Mouse (Mus musculus): ENCODE results near the gene Lrrk1. TPM values are rescaled to one million over a fixed set of nuclear protein-coding genes. Genes with fewer than 3 reads are reported as not detected.

Gene Lrrk1
- polyA plus RNA-seq, 1 experiment from 2014 or later = 11.9 TPM

- DNase-seq (ENCODE audit: low spot score) (no peak), ATAC-seq (ENCODE audit: low read depth) (no peak)
- H3K36me3 ChIP-seq (ENCODE audit: control insufficient read depth, insufficient read depth, low read length) = no peaks in the 10 kb centered on the region
- no peak overlapping the region for H3K27ac ChIP-seq (replicated peaks; ENCODE audit: low read depth, low read length)
- H3K4me1 ChIP-seq (ENCODE audit: control insufficient read depth, insufficient read depth, low read length) = peaks cover 10% of the 10 kb centered on the region; the same call in 1 of the 2 replicates
- WGBS = 82% methylated on average over 3 of the region's 3 CpGs
- H3K4me2 ChIP-seq (ENCODE audit: low read depth, low read length) = no peak overlapping the region
- H3K9me3 ChIP-seq (ENCODE audit: control insufficient read depth, low read length) = no peaks in the 10 kb centered on the region
- H3K4me3 ChIP-seq (ENCODE audit: low read depth, low read length) = no peak overlapping the region
- no peaks in the 10 kb centered on the region for H3K27me3 ChIP-seq (replicated peaks; ENCODE audit: control insufficient read depth, insufficient read depth, low read length)
- H3K9ac ChIP-seq (ENCODE audit: low read depth, low read length) = no peak overlapping the region
Measured at GRCm38 (mm10) chr7:66373391-66373790, 14.8 kb downstream of the Lrrk1 start.

GRCm38 (mm10) chr7:66370970-66371369 lies 17.2 kb downstream of the Lrrk1 start:
- Histone ChIP-seq H3K4me3 (ENCODE audit: low read depth, low read length) (no peak overlapping the region), H3K9me3 (ENCODE audit: control insufficient read depth, low read length) (no peaks in the 10 kb centered on the region), H3K9ac (ENCODE audit: low read depth, low read length) (no peak overlapping the region), H3K27ac (replicated peaks; ENCODE audit: low read depth, low read length) (no peak overlapping the region), H3K4me1 (ENCODE audit: control insufficient read depth, insufficient read depth, low read length) (peaks cover 12% of the 10 kb centered on the region; the same call in 1 of the 2 replicates), H3K27me3 (replicated peaks; ENCODE audit: control insufficient read depth, insufficient read depth, low read length) (no peaks in the 10 kb centered on the region), H3K36me3 (ENCODE audit: control insufficient read depth, insufficient read depth, low read length) (no peaks in the 10 kb centered on the region), H3K4me2 (ENCODE audit: low read depth, low read length) (no peak overlapping the region)
- no peak for DNase-seq (ENCODE audit: low spot score)
- ATAC-seq (ENCODE audit: low read depth) = no peak
- 80% methylated on average over 6 of the region's 6 CpGs for WGBS

- no peak for ATAC-seq (ENCODE audit: low read depth)
- H3K27ac ChIP-seq (replicated peaks; ENCODE audit: low read depth, low read length) = peak overlapping the region; percentile 55
- peaks cover 13% of the 10 kb centered on the region; the same call in 1 of the 2 replicates for H3K4me1 ChIP-seq (ENCODE audit: control insufficient read depth, insufficient read depth, low read length)
- no peak overlapping the region for H3K4me3 ChIP-seq (ENCODE audit: low read depth, low read length)
- no peaks in the 10 kb centered on the region for H3K27me3 ChIP-seq (replicated peaks; ENCODE audit: control insufficient read depth, insufficient read depth, low read length)
- H3K36me3 ChIP-seq (ENCODE audit: control insufficient read depth, insufficient read depth, low read length) = no peaks in the 10 kb centered on the region
- WGBS = 58% methylated on average over 5 of the region's 5 CpGs
- no peaks in the 10 kb centered on the region for H3K9me3 ChIP-seq (ENCODE audit: control insufficient read depth, low read length)
- no peak overlapping the region for H3K4me2 ChIP-seq (ENCODE audit: low read depth, low read length)
- peak; percentile 15 for DNase-seq (ENCODE audit: low spot score)
- H3K9ac ChIP-seq (ENCODE audit: low read depth, low read length) = no peak overlapping the region
Measured at GRCm38 (mm10) chr7:66369934-66370445, 18.2 kb downstream of the Lrrk1 start.

GRCm38 (mm10) chr7:66369071-66369933 lies 18.8 kb downstream of the Lrrk1 start:
- Histone ChIP-seq H3K9ac (ENCODE audit: low read depth, low read length) (no peak overlapping the region), H3K9me3 (ENCODE audit: control insufficient read depth, low read length) (no peaks in the 10 kb centered on the region), H3K27ac (replicated peaks; ENCODE audit: low read depth, low read length) (peak overlapping the region; percentile 55), H3K4me1 (ENCODE audit: control insufficient read depth, insufficient read depth, low read length) (peaks cover 13% of the 10 kb centered on the region; the same call in 1 of the 2 replicates), H3K4me2 (ENCODE audit: low read depth, low read length) (no peak overlapping the region), H3K4me3 (ENCODE audit: low read depth, low read length) (no peak overlapping the region), H3K36me3 (ENCODE audit: control insufficient read depth, insufficient read depth, low read length) (0 out of 2 replicates have a peak, but pooled peaks cover 3% of the 10 kb centered on the region), H3K27me3 (replicated peaks; ENCODE audit: control insufficient read depth, insufficient read depth, low read length) (no peaks in the 10 kb centered on the region)
- no peak for DNase-seq (ENCODE audit: low spot score)
- WGBS = 64% methylated on average over 5 of the region's 5 CpGs
- ATAC-seq (ENCODE audit: low read depth) = no peak

- no peaks in the 10 kb centered on the region for H3K27me3 ChIP-seq (replicated peaks; ENCODE audit: control insufficient read depth, insufficient read depth, low read length)
- DNase-seq (ENCODE audit: low spot score) (peak; percentile 81), ATAC-seq (ENCODE audit: low read depth) (no peak)
- H3K4me1 ChIP-seq (ENCODE audit: control insufficient read depth, insufficient read depth, low read length) = peaks cover 13% of the 10 kb centered on the region; the same call in 1 of the 2 replicates
- H3K4me3 ChIP-seq (ENCODE audit: low read depth, low read length) = no peak within 1 kb of the TSS
- 0 out of 2 replicates have a peak, but pooled peaks cover 3% of the 10 kb centered on the region for H3K36me3 ChIP-seq (ENCODE audit: control insufficient read depth, insufficient read depth, low read length)
- H3K9me3 ChIP-seq (ENCODE audit: control insufficient read depth, low read length) = peaks cover 15% of the 10 kb centered on the region
- H3K4me2 ChIP-seq (ENCODE audit: low read depth, low read length) = no peak within 1 kb of the TSS
- H3K9ac ChIP-seq (ENCODE audit: low read depth, low read length) = no peak within 1 kb of the TSS
- 30% methylated on average over 2 of the region's 2 CpGs for WGBS
- no peak within 1 kb of the TSS for H3K27ac ChIP-seq (replicated peaks; ENCODE audit: low read depth, low read length)
Measured at GRCm38 (mm10) chr7:66365904-66366303, 22.2 kb downstream of the Lrrk1 start, which contains the start of gene Gm10974. Gm10974 (plus strand) TSS chr7:66365905.

- Histone ChIP-seq H3K27me3 (replicated peaks; ENCODE audit: control insufficient read depth, insufficient read depth, low read length) (no peaks in the 10 kb centered on the region), H3K27ac (replicated peaks; ENCODE audit: low read depth, low read length) (no peak overlapping the region), H3K4me3 (ENCODE audit: low read depth, low read length) (no peak overlapping the region), H3K9me3 (ENCODE audit: control insufficient read depth, low read length) (peaks cover 18% of the 10 kb centered on the region), H3K4me1 (ENCODE audit: control insufficient read depth, insufficient read depth, low read length) (peaks cover 13% of the 10 kb centered on the region; the same call in 1 of the 2 replicates), H3K9ac (ENCODE audit: low read depth, low read length) (no peak overlapping the region), H3K36me3 (ENCODE audit: control insufficient read depth, insufficient read depth, low read length) (peaks cover 6% of the 10 kb centered on the region; the same call in 1 of the 2 replicates), H3K4me2 (ENCODE audit: low read depth, low read length) (no peak overlapping the region)
- DNase-seq (ENCODE audit: low spot score) = no peak
- no peak for ATAC-seq (ENCODE audit: low read depth)
- WGBS = 70% methylated on average over 2 of the region's 2 CpGs
Measured at GRCm38 (mm10) chr7:66365411-66365810, 22.7 kb downstream of the Lrrk1 start.

- H3K9ac ChIP-seq (ENCODE audit: low read depth, low read length) = no peak overlapping the region
- no peak overlapping the region for H3K27ac ChIP-seq (replicated peaks; ENCODE audit: low read depth, low read length)
- H3K9me3 ChIP-seq (ENCODE audit: control insufficient read depth, low read length) = peaks cover 27% of the 10 kb centered on the region
- H3K4me1 ChIP-seq (ENCODE audit: control insufficient read depth, insufficient read depth, low read length) = peaks cover 6% of the 10 kb centered on the region; the same call in 1 of the 2 replicates
- no peak for ATAC-seq (ENCODE audit: low read depth)
- no peak for DNase-seq (ENCODE audit: low spot score)
- 93% methylated on average over 11 of the region's 11 CpGs for WGBS
- no peaks in the 10 kb centered on the region for H3K27me3 ChIP-seq (replicated peaks; ENCODE audit: control insufficient read depth, insufficient read depth, low read length)
- H3K36me3 ChIP-seq (ENCODE audit: control insufficient read depth, insufficient read depth, low read length) = peaks cover 13% of the 10 kb centered on the region; the same call in 1 of the 2 replicates
- H3K4me3 ChIP-seq (ENCODE audit: low read depth, low read length) = no peak overlapping the region
- no peak overlapping the region for H3K4me2 ChIP-seq (ENCODE audit: low read depth, low read length)
Measured at GRCm38 (mm10) chr7:66364491-66364890, 23.7 kb downstream of the Lrrk1 start.

- Histone ChIP-seq H3K4me3 (ENCODE audit: low read depth, low read length) (no peak overlapping the region), H3K9ac (ENCODE audit: low read depth, low read length) (no peak overlapping the region)
- no peak for ATAC-seq (ENCODE audit: low read depth)
Measured at GRCm38 (mm10) chr7:66359044-66359443, 29.1 kb downstream of the Lrrk1 start.

More at GRCm38 (mm10) chr7:66359044-66359443, 29.1 kb downstream of the Lrrk1 start:
- WGBS = 89% methylated on average over 4 of the region's 4 CpGs
- Histone ChIP-seq H3K4me2 (ENCODE audit: low read depth, low read length) (no peak overlapping the region), H3K27ac (replicated peaks; ENCODE audit: low read depth, low read length) (no peak overlapping the region), H3K9me3 (ENCODE audit: control insufficient read depth, low read length) (peaks cover 28% of the 10 kb centered on the region), H3K4me1 (ENCODE audit: control insufficient read depth, insufficient read depth, low read length) (no peaks in the 10 kb centered on the region), H3K27me3 (replicated peaks; ENCODE audit: control insufficient read depth, insufficient read depth, low read length) (no peaks in the 10 kb centered on the region), H3K36me3 (ENCODE audit: control insufficient read depth, insufficient read depth, low read length) (peaks cover 11% of the 10 kb centered on the region; the same call in 1 of the 2 replicates)
- DNase-seq (ENCODE audit: low spot score) = no peak

Measured in embryonic facial prominence, embryonic 14.5 days (tissue).